Mouse (Mus musculus) cortical plate, adult 2 months (tissue): ENCODE results near the gene Nfic. TPM values are rescaled to one million over a fixed set of nuclear protein-coding genes. Genes with fewer than 3 reads are reported as not detected.

ENCODE experiments used
- H3K27ac ChIP-seq: fragments of 200-500 bp; 2 replicates; pipeline ENCODE4 v1.5.1; 2012; ENCODE audit warnings: low read length, control low read depth, inconsistent platforms; ENCODE audit not compliant: insufficient read depth
- H3K4me1 ChIP-seq: fragments of 200-500 bp; 2 replicates; pipeline ENCODE4 v1.6.1; 2011; ENCODE audit warnings: low read length; ENCODE audit not compliant: control insufficient read depth, insufficient read depth
- H3K4me3 ChIP-seq: fragments of 200-500 bp; 2 replicates; pipeline ENCODE4 v1.5.1; 2011; ENCODE audit warnings: mild to moderate bottlenecking, low read length, control low read depth; ENCODE audit not compliant: insufficient read depth
- CTCF ChIP-seq: fragments of 200-500 bp; IDR thresholded peaks from 2 replicates; pipeline ENCODE4 v1.5.1; 2011; ENCODE audit warnings: mild to moderate bottlenecking, control low read depth, low read length; ENCODE audit not compliant: insufficient read depth; ENCODE audit errors: extremely low read depth
- POLR2A ChIP-seq: fragments of 200-500 bp; IDR thresholded peaks from 2 replicates; pipeline ENCODE4 v1.6.1; 2011; ENCODE audit warnings: mild to moderate bottlenecking, low read length, control low read depth; ENCODE audit not compliant: insufficient read depth; ENCODE audit errors: extremely low read depth
- polyA plus RNA-seq: library from polyadenylated mRNA; depleted of rRNA; stranded (reverse); fragments of >200 nt; gene quantifications from 2 replicates; pipeline ENCODE4 v1.2.3, GENCODE M21; 2012

The Nfic gene
- polyA plus RNA-seq, 1 experiment, result 54.5 TPM

- peaks cover 7% of the 10 kb centered on the region; the same call in 1 of the 2 replicates for H3K4me1 ChIP-seq
- no peak overlapping the region for H3K4me3 ChIP-seq
- H3K27ac ChIP-seq, result no peak overlapping the region
- no peak for TF ChIP-seq CTCF
- no peak for TF ChIP-seq POLR2A
Measured at GRCm38 (mm10) chr10:81428507-81428870, 26.9 kb downstream of the Nfic start.

GRCm38 (mm10) chr10:81427804-81428506, 27.5 kb downstream of the Nfic start:
- TF ChIP-seq POLR2A (no peak), CTCF (no peak)
- Histone ChIP-seq H3K4me1 (peaks cover 7% of the 10 kb centered on the region; the same call in 1 of the 2 replicates), H3K4me3 (no peak overlapping the region; the same call in 1 of the 2 replicates), H3K27ac (no peak overlapping the region)

GRCm38 (mm10) chr10:81427327-81427726, 28.1 kb downstream of the Nfic start:
- Histone ChIP-seq H3K4me3 (peak overlapping the region; percentile 80), H3K27ac (peak overlapping the region; percentile 74; the same call in 1 of the 2 replicates), H3K4me1 (peaks cover 7% of the 10 kb centered on the region; the same call in 1 of the 2 replicates)
- TF ChIP-seq POLR2A (no peak), CTCF (no peak)

- H3K27ac ChIP-seq, result peak overlapping the region; percentile 85
- peaks cover 7% of the 10 kb centered on the region; the same call in 1 of the 2 replicates for H3K4me1 ChIP-seq
- H3K4me3 ChIP-seq, result peak overlapping the region; percentile 80
- no peak for TF ChIP-seq POLR2A
- TF ChIP-seq CTCF, result no peak
Measured at GRCm38 (mm10) chr10:81426897-81427296, 28.5 kb downstream of the Nfic start.

- Histone ChIP-seq H3K4me3 (peak overlapping the region; percentile 80), H3K27ac (peak overlapping the region; percentile 85; the same call in 1 of the 2 replicates), H3K4me1 (peaks cover 7% of the 10 kb centered on the region; the same call in 1 of the 2 replicates)
- TF ChIP-seq POLR2A, result no peak
- no peak for TF ChIP-seq CTCF
Measured at GRCm38 (mm10) chr10:81426081-81426671, 29.3 kb downstream of the Nfic start.

- Histone ChIP-seq H3K4me1 (peaks cover 7% of the 10 kb centered on the region; the same call in 1 of the 2 replicates), H3K27ac (no peak overlapping the region), H3K4me3 (peak overlapping the region; percentile 80; the same call in 1 of the 2 replicates)
- TF ChIP-seq CTCF (no peak), POLR2A (no peak)
Measured at GRCm38 (mm10) chr10:81425236-81425850, 30.1 kb downstream of the Nfic start.

- Histone ChIP-seq H3K4me1 (peaks cover 7% of the 10 kb centered on the region; the same call in 1 of the 2 replicates), H3K4me3 (peak overlapping the region; percentile 80), H3K27ac (0 out of 2 replicates have a peak overlapping the region, but pooled peaks have one; percentile 55)
- TF ChIP-seq POLR2A, result no peak
Measured at GRCm38 (mm10) chr10:81424246-81425051, 31.0 kb downstream of the Nfic start.

GRCm38 (mm10) chr10:81423476-81424245, 31.8 kb downstream of the Nfic start:
- H3K4me3 ChIP-seq, result no peak overlapping the region
- TF ChIP-seq POLR2A (no peak), CTCF (no peak)
- H3K4me1 ChIP-seq, result peaks cover 8% of the 10 kb centered on the region; the same call in 1 of the 2 replicates
- no peak overlapping the region for H3K27ac ChIP-seq
